Mouse (Mus musculus) ovary, postnatal 14 days (tissue): ENCODE results near the gene Ephb2.

ENCODE experiments used
- DNase-seq: peaks from one replicate; pipeline ENCODE4 v3.0.0; 2022; ENCODE audit warnings: low spot score

The Ephb2 gene

DNA sequence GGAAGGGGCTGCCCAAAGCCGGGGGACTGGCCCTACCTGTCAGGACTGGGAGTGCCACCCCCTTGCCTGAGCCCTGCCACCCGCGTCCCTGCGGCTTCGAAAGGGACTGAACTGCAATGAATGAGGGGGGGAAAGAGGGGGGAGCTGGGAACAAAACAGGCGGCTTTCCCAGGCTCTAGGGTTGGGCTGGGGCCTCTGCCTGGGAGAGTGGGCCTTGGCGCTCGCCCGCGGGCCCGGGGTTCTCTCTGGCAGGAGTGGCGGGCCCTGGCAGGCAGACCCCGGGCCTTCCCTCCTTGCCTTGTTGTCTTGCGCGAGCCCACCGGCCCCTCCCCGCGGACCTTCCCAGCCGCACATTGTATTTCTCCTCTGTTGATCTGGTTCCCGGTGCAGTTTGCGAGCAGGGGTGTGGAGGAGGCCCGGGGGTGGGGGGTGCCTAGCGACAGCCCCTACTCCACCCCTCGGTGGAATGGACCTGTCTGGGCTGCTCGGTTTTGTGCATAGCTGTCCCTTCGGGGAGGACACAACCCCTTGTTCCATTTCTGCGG is 671 bp upstream of the Ephb2 start:
- DNase-seq, result no peak

GRCm38 (mm10) chr4:136834815-136835620 is 770 bp downstream of the Ephb2 start:
- DNase-seq, result no peak

DNA sequence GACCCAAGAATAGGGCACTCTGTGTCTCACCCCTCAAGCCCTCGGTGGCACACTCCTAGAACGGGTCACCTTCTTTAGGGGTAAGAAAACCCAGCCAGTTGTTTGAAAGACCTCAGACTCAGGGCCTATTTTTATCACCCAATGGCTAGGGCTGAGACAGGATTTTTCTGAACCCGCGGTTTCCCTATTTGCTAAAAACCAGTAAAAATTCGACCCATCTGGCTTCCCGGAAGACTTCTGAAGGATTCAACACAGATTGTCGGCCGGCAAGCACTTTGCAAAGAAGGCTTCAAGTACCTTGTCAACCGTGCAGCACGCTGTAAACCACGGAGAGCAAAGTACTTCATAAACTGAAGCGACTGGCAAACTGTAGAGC is 1.4 kb downstream of the Ephb2 start:
- DNase-seq, result no peak

DNA sequence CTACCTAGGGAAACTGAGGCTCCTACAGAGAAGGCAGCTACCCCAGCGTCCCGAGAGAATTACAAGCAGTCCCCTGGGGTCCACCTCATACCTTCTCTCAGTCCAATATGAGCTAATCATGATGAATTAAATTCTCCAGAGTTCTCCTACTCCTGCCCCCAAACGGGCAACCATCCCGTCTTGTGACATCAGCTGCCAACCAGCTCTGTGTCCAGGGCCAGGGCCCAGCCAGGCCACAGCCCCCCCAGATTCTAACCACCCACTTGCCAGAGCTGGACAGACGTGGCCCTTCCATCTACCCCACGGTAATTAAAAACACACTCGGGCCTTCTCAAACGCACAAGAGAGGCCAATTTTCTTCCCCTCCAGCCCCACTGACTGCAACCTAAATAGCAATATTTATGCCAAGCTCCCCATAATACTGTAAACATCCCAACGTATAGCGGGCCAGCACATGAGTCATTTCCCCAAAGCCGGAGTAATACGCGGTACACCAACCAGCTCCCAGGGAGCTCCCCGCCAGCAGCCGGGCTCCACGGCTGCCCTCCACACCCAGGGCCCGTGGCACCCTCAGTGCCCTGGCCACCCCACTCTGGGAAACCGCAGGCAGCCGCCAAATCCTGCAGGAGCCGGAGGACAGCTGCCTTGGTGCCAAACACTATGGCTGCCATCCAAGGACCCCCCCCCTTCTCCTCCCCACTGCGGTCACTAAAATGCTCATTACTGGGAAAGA is 2.0 kb downstream of the Ephb2 start:
- DNase-seq, result no peak

GRCm38 (mm10) chr4:136832559-136833232 is 3.1 kb downstream of the Ephb2 start:
- DNase-seq, result no peak

- no peak for DNase-seq
Observed at GRCm38 (mm10) chr4:136830272-136830823, 5.4 kb downstream of the Ephb2 start.

GRCm38 (mm10) chr4:136829837-136830236 is 6.0 kb downstream of the Ephb2 start:
- no peak for DNase-seq

GRCm38 (mm10) chr4:136828664-136829569 is 6.9 kb downstream of the Ephb2 start:
- no peak for DNase-seq

- DNase-seq, result no peak
Observed at GRCm38 (mm10) chr4:136824935-136825552, 10.7 kb downstream of the Ephb2 start.

GRCm38 (mm10) chr4:136820069-136820522 is 15.7 kb downstream of the Ephb2 start:
- DNase-seq, result no peak

- no peak for DNase-seq
Observed at GRCm38 (mm10) chr4:136816701-136817100, 19.1 kb downstream of the Ephb2 start.

- no peak for DNase-seq
Observed at GRCm38 (mm10) chr4:136815364-136815763, 20.4 kb downstream of the Ephb2 start.

GRCm38 (mm10) chr4:136812543-136812942 is 23.2 kb downstream of the Ephb2 start:
- no peak for DNase-seq

DNA sequence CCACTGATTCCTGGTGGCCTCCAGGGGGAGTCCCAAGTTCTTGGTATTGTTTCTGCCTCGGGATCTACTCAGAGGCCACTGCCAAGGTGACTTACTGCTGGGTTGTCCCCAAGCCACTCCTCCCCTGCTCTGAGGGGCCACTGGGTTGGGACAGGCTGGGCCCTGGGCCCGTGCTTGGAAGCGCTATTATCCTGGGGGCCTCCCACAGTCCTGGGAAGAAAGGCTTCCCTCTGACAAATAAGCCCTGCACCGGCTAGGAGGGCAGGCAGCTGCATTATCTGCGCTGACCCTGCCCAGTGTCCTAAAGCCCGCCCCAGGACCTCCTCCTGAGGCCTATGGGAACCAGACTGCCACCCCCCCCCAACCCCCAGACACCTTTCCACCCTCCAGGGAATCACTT is 24.2 kb downstream of the Ephb2 start:
- no peak for DNase-seq

DNA sequence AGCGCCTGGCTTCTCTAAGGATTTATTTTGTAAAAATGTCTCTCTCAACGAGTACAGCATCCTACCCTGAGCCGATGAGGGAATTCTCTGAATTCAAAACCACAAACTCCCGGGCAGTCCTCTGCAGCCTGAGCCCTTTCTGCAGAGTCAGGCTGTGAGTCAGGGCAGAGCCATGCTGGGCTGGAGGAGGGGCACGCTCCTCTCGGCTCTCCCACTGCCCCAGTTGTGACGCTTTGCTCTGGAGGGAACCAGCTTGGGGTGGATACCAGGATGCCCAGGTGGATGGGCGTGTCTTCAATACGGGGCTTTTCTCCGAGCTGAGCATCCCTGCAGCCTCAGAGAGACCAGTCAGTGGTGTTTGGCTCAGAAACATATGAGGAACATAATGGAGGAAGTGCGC is 27.3 kb downstream of the Ephb2 start:
- no peak for DNase-seq

DNA sequence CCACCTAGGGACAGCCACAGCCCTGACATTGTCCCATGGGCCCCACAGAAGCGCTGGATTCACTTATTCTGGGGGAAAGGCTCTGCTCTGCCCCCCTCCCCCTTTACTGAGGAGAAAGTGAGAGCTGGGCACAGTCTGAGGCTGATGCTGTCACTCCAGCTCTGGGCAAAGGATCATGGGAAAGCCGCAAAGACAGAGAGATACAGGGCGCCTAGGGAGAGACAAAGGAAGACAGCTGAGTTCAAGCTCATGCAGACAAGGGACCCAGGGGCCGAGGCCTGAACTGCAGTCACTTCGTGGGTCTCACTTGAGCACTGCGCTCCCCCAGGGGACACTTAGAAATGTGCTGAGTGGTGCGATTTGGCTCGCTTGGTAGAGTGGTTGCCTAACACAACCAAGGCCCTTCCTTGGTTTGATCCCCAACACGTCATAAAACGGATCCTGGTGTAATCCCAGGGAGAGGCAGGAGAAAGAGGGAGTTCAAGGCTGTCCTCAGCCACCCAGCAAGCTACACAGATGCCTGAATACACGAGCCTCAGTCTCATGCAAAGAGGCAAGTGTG is 28.3 kb downstream of the Ephb2 start:
- no peak for DNase-seq

GRCm38 (mm10) chr4:136806254-136806653 is 29.5 kb downstream of the Ephb2 start:
- DNase-seq, result no peak

GRCm38 (mm10) chr4:136804343-136804742 is 31.4 kb downstream of the Ephb2 start:
- no peak for DNase-seq

- DNase-seq, result no peak
Observed at GRCm38 (mm10) chr4:136802446-136802845, 33.3 kb downstream of the Ephb2 start.

- DNase-seq, result no peak
Observed at GRCm38 (mm10) chr4:136801944-136802343, 33.8 kb downstream of the Ephb2 start.
